Mouse (Mus musculus): ENCODE results near the gene Glipr2. TPM values are rescaled to one million over a fixed set of nuclear protein-coding genes. Genes with fewer than 3 reads are reported as not detected.
A peak's percentile ranks its signal among the peaks of the same experiment; 100 is the strongest.

The Glipr2 gene
- total RNA-seq (2021), result 1 to 10 TPM; 5.5 to 8.9 TPM
- long read RNA-seq, experiment 1, transcript Glipr2-201 (5 exons, 2,320 nt), result major isoform, 21 of 23 reads
- long read RNA-seq, experiment 1, partial matches to known transcripts, result 2 of 23 reads
- long read RNA-seq, experiment 1, other reads (novel, unspliced or antisense), result 0 of 23 reads
- long read RNA-seq, experiment 2, transcript Glipr2-201 (5 exons, 2,320 nt), result major isoform, 9 of 14 reads
- long read RNA-seq, experiment 2, partial matches to known transcripts, result 3 of 14 reads
- long read RNA-seq, experiment 2, other reads (novel, unspliced or antisense), result 2 of 14 reads

DNA sequence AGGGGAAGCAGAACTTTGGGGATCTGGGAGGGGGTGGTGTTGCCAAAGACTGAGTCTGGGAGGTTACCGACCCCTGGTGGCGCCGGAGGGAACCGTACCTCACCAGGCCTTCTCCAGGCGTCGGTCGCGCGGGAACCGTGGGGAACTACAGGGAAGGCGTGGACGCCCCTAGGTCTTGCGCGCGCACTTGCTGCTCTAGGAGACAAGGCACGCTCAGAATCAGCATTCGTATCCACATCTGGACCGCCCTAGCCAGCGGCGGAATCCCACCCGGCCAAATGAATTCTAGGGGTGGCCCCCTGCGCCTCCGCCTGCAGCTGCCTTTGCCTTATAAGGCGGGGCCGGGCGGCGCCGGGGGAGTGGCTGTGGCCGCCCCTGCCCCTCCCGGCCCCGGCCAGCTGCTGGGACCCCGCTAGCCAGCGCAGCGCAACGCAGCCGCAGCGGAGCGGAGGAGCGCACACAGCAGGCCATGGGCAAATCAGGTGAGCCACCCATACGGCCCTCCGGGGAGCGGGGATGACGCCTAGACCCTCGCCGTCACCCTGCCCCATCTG lies at the start of gene Glipr2:
Gene Glipr2 (plus strand): TSS at position 110 of the 554 bp plus-strand sequence.
- DNase-seq, result peak; percentile 85 to 90
- intact Hi-C loops (cut with DNase I), result loop anchor here (2.0 kb wide), 1 partner anchor 51 kb away; no protein-coding TSS in a partner anchor

DNA sequence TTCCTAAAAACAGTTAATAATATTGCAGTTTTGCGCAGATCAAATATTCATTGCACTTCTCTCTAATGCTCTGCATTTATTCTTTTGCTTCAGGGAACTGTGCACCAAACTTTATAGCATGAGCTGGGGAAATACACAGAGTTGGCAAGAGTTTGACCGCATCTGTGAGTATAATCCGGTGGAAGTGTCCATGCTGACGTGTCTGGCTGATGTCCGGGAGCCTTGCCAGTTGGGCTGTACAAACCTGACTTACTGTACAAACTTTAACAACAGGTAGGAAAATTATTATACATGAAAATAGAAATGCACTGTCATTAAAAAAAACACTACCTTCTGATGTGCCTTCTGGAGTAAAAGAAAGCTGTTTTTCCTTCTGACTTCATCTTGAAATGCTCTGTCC lies 39.0 kb upstream of the Glipr2 start:
- intact Hi-C loops (cut with DNase I), result no loop called here
- DNase-seq, result no peak

DNA sequence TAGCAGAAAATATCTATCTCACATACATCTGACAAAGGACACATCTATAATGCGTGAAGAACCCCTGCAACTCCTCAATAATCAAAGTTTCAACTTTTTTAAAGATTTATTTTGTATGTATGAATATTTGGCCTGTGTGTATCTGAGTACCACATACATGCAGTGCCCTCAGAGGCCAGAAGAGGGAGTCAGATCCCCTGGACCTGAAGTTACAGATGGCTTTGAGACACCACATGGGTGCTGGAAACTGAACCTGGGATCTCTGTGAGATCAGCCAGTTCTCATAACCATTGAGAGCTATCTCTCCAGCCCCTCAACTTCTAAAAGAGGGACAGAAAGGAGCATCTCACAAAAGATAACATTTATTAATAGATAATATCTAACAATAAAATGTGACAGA lies 36.6 kb upstream of the Glipr2 start:
- intact Hi-C loops (cut with DNase I), result loop anchor here (10.0 kb wide), 1 partner anchor 204 kb away; no protein-coding TSS in a partner anchor
- DNase-seq, result no peak

DNA sequence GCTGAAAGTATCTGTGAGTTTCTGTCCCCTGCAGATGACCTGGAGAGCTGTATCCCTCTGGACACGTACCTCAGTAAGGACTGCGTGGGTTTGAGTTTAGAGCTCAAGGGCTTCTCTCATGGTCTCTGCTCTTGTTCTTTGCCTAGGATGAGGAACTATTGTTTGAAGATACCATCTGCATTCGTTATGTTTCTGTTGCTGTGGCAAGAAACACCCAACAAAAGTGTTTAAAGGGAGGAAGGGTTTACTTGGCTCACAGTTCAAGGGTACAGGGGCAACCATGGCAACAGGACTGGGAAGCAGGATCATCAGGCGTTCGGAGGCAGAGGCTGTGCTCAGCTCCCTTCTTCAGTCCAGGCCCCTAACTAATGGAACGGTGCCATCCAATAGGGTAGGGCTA lies 32.1 kb upstream of the Glipr2 start:
- intact Hi-C loops (cut with DNase I), result loop anchor here (1.0 to 10.0 kb wide), 2 partner anchors 57 to 200 kb away; no protein-coding TSS in a partner anchor
- no peak for DNase-seq

DNA sequence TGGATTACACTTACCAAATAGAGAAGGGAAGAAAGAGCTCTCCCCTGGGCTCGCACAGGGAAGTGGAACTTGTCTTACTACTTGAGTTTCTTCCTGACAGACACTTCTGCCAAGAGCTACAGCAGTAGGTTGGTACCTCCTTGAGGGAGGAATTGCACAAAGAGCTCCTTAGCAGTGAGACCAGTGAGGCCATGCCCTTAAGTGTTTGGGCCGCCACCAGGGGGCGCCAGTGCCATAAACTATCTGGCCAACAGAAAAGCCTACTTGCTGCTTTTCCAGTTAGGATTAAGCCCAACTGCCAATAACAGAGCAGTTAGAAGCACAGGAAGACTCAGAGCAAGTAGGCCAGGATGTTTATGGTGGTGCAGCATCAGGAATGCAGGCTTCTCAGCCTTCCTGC lies 31.4 kb upstream of the Glipr2 start:
- intact Hi-C loops (cut with DNase I), result loop anchor here (1.0 to 10.0 kb wide), 2 partner anchors 57 to 199 kb away; no protein-coding TSS in a partner anchor
- DNase-seq, result peak; percentile 89 to 93

DNA sequence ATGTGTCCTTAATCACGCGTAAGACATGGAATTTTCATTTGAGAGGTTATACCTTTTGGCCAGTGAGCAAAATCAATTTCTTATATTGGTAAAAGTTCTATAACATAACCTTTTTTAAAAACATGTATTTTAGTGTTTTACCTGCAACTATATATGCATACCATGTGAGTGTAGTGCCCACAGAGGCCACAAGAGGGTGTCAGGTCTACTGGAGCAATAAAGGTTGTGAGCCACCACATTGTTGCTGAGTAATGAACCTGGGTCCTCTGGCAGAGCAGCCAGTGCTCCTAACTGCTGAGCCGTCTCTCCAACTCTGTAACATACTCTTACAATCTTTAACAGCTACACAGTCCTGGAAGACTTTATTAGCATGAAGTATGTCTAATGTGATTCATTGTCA lies 29.4 kb upstream of the Glipr2 start:
- peak in 1 of 2 experiments; percentile 32 for DNase-seq
- intact Hi-C loops (cut with DNase I), result loop anchor here (10.0 kb wide), 1 partner anchor 197 kb away; no protein-coding TSS in a partner anchor

DNA sequence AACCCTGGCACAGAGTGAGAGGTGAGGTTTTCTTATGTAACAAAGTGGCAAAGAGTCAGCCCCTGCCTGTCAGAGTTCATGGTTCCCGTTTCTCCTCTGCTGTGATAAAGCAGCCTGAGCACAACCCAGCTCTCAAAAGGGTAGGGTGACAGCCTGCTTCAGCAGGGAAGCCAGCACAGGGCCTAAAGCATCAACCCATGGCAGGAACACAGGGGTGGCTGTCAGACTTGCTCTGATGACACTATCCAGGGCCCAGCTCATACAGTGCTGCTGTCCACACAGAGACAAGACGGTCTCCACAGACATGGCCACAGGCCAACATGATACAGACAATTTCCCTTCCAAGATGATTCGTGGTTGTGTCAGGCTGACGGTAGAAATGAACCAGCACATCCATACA lies 25.3 kb upstream of the Glipr2 start:
- peak in 1 of 2 experiments; percentile 4 for DNase-seq
- intact Hi-C loops (cut with DNase I), result no loop called here

DNA sequence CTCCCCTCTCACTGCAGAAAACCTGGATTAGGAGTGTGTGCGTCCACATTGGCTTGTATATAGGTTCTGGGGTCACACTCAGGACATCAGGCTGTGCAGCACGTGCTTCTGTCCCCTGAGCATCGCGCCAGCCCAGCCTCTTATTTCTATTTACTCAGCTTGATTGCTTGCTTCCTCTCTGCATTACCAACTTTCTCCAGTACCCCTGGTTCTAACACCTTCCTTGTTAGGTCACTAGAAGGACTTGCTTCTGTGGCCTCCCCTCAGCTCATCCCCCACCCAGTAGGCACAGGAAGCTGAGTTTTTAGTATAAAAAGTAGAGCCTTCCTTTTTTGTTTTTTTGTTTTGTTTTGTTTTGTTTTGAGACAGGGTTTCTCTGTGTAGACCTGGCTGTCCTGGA lies 21.0 kb upstream of the Glipr2 start:
- no peak for DNase-seq
- intact Hi-C loops (cut with DNase I), result no loop called here

DNA sequence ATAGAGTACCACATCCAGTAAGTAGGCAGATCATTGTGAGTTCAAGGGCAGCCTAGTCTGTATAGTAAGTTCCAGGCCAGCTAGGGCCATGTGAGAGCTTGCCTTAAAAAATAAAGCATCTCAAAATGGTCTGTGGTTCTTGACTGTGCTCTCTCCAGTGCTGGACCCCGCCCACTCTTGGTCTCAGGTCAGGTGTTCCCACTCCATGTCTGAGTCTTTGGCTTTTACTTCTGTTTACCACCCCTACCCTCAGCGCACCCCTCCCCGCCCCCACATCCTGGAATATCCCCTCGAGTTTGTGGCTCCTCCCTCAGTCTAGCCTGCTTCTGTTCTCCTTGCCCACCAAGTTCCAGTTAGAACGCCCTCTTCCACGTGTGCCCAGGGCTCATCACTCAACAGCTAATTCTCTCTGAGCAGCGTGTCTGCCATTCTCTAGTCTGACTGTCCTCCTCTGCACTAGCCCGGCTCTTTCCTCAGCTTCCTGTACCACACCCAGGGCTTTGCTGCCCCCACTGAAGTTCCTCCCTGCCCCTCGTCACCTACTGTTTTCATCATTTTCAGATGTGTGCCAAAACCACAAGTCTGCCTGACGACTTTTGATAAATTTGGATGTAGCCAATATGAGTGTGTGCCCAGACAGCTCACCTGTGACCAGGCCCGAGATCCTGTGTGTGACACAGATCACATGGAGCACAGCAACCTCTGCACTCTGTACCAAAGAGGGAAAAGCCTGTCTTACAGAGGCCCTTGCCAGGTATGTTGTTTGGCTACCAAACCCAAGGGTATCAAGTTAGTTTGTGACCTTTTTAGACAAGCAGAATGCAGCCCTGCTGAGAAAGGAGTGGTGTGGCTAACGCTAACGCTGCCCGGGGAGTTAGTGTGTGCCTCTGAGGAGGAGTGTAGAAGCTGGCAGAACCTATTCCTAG lies 20.2 kb upstream of the Glipr2 start:
- DNase-seq, result no peak

DNA sequence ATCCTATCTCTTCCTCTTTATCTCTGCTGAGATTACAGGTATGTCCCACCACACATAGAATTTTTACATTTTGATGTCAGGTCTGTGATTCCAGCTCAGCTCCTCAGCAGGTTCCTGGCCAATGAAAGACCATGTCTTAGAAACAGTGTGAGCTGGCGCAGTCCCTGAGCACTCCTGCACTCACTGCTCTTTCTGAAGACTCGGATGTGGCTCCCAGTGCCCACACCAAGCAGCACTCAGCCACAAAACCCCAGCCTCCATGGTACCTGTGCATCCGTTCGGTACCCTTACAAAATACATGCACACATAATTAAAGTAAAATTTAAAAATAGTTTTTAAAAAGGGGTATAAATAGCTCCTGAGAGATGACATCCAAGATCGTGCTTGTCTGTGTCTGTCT lies 15.9 kb upstream of the Glipr2 start:
- intact Hi-C loops (cut with DNase I), result no loop called here
- DNase-seq, result no peak

More for the DNA sequence above, 20.2 kb upstream of the Glipr2 start:
- intact Hi-C loops (cut with DNase I), result no loop called here

DNA sequence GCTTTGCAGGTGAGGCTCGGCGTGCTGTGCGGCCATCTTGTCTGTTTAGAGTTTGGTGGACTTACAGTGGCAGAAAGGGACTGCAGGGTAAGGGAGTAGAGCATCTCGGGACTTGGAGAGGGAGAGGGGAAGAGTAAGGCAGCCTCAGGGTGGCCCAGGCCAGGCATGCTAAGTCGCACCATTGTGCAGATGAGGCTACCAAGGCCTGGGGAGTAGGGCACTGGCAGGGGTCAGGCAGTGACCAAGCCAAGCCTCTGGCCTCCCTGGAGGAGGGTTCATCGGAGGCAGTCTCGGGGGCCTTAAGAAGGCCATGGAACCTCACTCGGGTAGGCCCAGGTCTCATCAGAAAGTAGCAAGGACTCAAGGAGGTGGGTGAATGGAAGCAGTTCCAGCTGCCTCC lies 14.8 kb upstream of the Glipr2 start:
- DNase-seq, result no peak
- intact Hi-C loops (cut with DNase I), result no loop called here

DNA sequence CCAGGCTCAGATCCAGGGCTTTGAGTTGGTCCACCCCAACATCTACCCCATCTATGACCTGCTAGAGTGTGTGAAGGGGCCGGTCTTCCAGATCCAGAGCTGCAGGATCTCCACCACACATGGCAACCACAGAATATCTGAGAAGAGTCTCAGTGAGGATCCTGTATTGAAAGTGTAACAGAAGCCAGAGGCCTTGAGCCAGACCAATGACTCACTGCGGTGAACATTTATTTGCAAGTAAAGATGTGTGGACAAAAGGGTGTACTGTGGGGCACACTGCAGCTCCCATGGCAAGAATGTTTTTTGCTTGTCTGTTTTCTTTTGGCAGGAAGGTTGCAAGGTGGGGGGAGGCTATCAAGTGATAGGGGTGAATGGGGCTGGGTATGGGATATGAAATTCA lies 9.6 kb upstream of the Glipr2 start:
- DNase-seq, result no peak
- intact Hi-C loops (cut with DNase I), result loop anchor here (5.0 kb wide), 1 partner anchor 35 kb away; the partner anchor contains the start of gene Ccin

DNA sequence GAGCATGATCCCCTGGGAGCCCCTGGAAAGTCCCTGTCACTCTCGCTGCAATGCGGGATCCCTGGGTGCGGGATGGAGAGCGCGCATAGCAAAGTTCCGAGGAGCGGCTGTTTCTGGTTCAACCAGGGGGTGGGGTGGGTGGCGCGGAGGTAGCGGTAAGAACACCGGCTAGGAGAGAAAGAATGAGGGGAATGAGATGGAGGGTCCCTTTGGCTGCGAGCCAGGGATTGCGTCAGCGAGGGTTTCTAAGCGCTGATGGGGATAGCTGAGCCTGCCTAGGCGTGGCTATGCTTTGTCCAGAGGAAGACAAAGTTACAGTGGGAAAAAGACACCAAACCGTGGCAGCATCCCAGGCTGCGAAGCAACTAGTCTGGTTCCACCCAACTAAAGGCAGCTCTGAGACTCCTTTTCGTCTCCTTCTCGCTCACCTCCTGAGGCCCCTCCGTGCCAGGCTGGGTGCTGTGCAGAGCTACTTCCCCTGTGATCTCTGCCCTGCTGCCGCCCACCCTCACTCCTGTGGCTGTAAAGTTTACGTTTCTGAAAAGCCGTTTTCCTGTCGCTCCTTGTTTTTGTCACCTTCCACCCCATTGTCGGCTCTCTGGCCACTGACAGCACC lies 753 bp downstream of the Glipr2 start:
- intact Hi-C loops (cut with DNase I), result loop anchor here (2.0 kb wide), 1 partner anchor 51 kb away; no protein-coding TSS in a partner anchor
- DNase-seq, result peak; percentile 67 to 68

DNA sequence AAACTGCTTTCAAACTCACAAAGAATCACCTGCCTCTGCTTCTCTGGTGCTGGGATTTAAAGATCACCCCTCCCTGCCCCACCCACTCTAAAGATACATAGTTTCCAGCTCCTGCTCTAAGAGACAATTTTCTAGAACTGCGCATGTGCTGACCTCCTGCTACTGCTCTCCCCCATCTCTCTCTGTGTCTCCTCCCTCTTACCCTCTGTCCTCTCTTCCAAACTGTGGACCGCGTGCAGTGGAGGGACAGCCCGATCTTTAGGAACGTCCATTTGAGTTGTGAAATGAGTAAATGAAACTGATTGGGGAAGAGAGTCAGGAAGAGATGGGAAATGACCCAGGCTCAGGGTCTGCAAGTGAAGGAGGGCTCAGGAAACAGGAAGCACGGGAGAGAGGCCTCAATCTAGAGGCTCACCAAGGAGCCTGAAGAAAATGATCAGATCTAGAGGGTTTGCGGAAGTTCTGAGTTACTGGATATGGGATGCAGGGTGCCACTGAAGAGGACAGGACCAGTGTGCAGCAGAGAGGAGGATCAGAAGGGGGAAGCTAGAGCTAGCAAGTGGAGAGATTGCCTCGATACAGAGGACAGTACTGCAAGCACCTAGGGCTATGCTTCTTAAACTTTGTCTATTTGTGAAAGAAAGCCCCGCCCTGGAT lies 2.5 kb downstream of the Glipr2 start:
- no peak for DNase-seq
- intact Hi-C loops (cut with DNase I), result no loop called here

DNA sequence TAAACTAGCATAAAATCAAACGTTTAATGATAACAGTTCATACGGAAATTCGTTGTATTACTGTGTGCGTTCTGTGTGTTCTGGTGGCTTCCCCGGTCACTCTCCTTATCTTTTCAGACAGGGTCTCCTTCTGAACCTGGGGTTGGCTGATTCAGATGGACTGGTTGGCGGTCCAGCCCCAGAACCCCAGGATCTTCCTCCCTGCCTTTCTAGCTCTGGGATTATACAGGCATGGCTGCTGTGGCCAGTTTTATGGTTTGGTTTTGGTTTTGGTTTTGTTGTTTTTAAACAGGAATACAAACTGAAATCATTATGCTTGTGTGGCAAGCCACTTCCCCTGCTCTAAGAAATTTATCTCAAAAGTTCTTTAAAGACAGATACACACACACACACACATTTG lies 3.0 kb downstream of the Glipr2 start:
- no peak for DNase-seq
- intact Hi-C loops (cut with DNase I), result no loop called here

DNA sequence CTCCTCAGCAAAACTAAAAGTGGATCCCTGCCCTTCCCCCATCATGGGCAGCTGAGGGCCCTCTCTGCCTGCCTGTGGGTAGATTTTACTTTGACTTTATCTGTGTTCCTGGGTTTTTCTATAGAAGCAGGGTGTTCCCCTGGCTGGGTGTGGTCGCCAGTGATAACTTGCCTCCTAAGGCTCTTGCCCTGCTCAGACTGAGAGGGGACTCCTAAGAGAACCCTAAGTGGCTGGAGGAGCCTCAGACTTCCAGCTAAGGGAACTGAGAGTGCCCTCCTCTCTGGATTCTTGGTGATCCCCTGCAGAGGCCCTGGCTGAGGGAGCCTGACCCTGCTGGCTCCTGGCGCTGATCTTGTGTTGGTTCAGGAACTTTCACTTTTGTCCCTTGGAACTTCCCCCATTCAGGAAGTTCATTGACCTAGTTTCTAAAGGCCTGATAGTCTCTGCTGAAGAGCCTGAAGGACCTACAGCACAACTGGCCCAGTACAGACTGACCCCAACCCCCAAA lies 7.2 kb downstream of the Glipr2 start:
- peak in 1 of 2 experiments; percentile 45 for DNase-seq
- intact Hi-C loops (cut with DNase I), result no loop called here

DNA sequence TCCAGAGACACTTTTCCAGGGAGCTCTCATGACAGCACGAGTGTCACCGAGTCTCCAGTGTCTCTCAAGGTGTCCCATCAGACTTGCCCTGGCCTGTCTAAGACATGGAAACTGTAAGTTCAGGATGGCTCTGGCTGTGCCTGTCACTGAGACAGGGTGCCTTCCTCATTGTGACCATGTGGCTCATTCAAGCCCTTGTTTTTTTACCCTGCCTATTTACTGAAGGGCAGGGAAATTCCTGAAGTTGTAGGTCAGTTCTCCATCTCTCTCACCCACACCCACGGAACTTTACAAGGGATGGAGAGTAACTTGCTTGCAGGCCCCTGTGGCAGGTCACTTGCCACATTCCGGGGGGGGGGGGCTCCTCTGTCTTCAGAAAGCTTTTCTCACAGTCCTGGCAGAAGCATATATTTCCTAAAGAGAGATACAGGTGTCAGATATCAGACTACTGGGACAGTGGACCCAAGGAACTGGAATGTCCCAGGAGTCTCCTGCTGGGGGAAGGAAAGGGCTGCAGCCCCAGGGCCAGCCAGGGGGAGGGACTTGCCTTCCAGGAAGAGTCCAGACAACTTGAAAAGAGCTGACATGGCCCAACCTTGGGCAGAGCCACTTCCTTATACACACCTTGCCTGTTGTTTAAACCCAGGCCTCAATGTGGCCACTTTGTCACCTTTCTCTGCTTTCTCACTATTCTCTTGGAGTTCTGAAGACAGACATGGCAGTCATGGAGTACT lies 7.9 kb downstream of the Glipr2 start:
- intact Hi-C loops (cut with DNase I), result no loop called here

DNA sequence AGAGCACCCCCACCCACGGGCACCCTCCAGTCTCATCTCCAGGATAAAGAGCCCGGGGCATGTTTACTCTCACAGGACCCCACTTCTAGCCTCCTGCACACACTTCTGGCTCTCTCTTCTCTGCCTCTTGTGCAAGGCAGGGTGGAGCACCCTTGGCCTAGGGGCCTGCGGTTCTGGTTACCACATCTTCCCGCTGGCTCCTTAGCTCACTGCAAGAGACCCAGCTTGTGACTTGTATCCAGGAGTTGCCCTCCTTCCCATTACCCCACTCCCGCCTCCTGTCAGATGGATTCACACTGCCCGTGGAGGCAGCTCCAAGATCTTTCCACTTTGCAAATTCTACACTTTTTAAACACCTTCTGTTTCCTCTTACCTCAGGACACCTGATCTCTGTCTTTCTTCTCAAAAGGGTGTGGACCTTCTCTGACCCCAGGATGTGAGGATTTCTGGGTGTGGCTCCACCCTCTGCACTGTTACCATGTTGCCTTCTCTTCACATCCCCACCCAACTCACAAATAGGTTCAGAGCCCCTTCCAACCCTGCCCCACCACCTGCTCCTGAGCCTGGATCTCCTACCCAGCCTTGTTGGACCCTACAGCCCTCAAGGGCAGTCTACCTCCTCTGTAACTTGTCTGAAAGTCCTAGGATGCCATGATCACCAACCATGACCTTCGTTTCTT lies 8.8 kb downstream of the Glipr2 start:
- intact Hi-C loops (cut with DNase I), result no loop called here
- no peak for DNase-seq

More for the DNA sequence above, 7.9 kb downstream of the Glipr2 start:
- DNase-seq, result no peak

Measured in heart, postnatal 14 days (tissue).